Mouse (Mus musculus) forebrain, embryonic 13.5 days (tissue): Measurements from ENCODE around the gene Usp49. TPM values are rescaled to one million over a fixed set of nuclear protein-coding genes. Genes with fewer than 3 reads are reported as not detected.

Experiments
- ATAC-seq: fragments of 200-750 bp; cut with Nextera tagmentation; 2 replicates; pipeline ENCODE4 v1.8.0; 2017
- H3K27ac ChIP-seq: fragments of 300-500 bp; sonication (generic); 2 replicates; pipeline ENCODE4 v1.5.1; 2015; ENCODE audit warnings: inconsistent platforms, mild to moderate bottlenecking, moderate library complexity
- H3K27me3 ChIP-seq: fragments of 300-500 bp; sonication (generic); 2 replicates; pipeline ENCODE4 v1.6.1; 2015; ENCODE audit warnings: mild to moderate bottlenecking, inconsistent platforms
- H3K36me3 ChIP-seq: fragments of 300-500 bp; sonication (generic); 2 replicates; pipeline ENCODE4 v1.6.1; 2015; ENCODE audit warnings: mild to moderate bottlenecking, inconsistent platforms; ENCODE audit not compliant: poor library complexity, severe bottlenecking
- H3K4me1 ChIP-seq: fragments of 300-500 bp; sonication (generic); 2 replicates; pipeline ENCODE4 v1.6.1; 2015; ENCODE audit warnings: inconsistent platforms
- H3K4me2 ChIP-seq: fragments of 300-500 bp; sonication (generic); 2 replicates; pipeline ENCODE4 v1.6.1; 2015; ENCODE audit warnings: inconsistent platforms, mild to moderate bottlenecking, moderate library complexity
- H3K4me3 ChIP-seq: fragments of 300-500 bp; sonication (generic); 2 replicates; pipeline ENCODE4 v1.5.1; 2015; ENCODE audit warnings: mild to moderate bottlenecking, inconsistent platforms
- H3K9ac ChIP-seq: fragments of 300-500 bp; sonication (generic); 2 replicates; pipeline ENCODE4 v1.6.1; 2015; ENCODE audit warnings: mild to moderate bottlenecking, inconsistent platforms
- H3K9me3 ChIP-seq: fragments of 300-500 bp; sonication (generic); replicated peaks from 2 replicates; pipeline ENCODE4 v1.6.1; 2016; ENCODE audit warnings: inconsistent platforms
- WGBS: fragments of 180-500 bp; shearing (Covaris S2); methylation state at CpG from one replicate; pipeline ENCODE4 v1.1.7; 2015; 5-methylcytosine and 5-hydroxymethylcytosine counted together
- polyA plus RNA-seq: library from polyadenylated mRNA; unstranded; fragments of >200 nt; fragmentation: Nextera tagmentation; extraction: Ambion mirVana; gene quantifications from 2 replicates; pipeline ENCODE4 v1.2.1, GENCODE M21; 2015

Gene Usp49
- polyA plus RNA-seq, 1 experiment from 2014 or later, result 11.2 TPM

DNA sequence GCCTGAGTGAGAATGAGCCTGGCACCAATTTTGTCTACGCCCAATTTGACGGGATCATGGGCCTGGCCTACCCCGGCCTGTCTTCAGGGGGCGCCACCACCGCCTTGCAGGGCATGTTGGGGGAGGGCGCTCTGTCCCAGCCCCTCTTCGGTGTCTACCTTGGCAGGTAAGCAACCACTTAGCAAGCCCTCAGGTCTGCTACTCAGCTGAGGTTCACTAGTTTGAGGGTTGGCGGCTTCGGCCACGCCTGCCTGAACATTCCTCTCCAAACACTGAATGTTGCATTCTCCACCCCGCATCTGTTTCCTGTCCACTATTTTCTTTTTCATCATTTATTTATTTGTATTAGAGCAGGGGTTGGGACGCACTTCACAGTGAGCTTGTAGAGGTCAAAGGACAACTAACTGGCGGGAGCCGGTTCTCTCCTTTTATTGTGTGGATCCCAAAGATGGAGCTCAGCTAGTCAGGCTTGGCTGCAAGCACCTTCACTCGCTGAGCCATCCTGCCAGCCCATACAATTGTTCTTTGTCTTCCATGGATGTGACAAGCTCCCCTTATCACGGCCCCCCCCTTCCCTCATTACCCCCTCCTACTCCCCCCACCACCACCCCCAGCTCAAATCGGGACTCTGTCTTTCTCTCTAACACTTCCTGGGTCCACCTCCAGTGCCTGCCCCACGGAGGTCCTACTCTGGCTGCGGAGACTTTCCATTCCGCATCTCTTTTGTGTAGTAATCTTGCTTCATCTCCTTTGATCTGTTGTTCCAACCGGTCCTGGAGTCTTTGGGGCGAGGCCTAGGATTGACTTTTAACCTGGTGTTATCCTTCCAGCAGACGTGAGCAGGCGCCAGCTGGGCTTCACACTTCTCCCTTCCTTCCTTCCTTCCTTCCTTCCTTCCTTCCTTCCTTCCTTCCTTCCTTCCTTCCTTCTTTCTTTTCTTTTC is 100.4 kb downstream of the Usp49 start:
- Histone ChIP-seq H3K9me3 (no peaks in the 10 kb centered on the region), H3K27ac (no peak overlapping the region), H3K36me3 (no peaks in the 10 kb centered on the region), H3K4me3 (no peak overlapping the region), H3K4me1 (no peaks in the 10 kb centered on the region), H3K4me2 (no peak overlapping the region), H3K9ac (no peak overlapping the region), H3K27me3 (no peaks in the 10 kb centered on the region; the same call in 1 of the 2 replicates)
- 50% methylated on average over 24 of the region's 24 CpGs for WGBS
- no peak for ATAC-seq

DNA sequence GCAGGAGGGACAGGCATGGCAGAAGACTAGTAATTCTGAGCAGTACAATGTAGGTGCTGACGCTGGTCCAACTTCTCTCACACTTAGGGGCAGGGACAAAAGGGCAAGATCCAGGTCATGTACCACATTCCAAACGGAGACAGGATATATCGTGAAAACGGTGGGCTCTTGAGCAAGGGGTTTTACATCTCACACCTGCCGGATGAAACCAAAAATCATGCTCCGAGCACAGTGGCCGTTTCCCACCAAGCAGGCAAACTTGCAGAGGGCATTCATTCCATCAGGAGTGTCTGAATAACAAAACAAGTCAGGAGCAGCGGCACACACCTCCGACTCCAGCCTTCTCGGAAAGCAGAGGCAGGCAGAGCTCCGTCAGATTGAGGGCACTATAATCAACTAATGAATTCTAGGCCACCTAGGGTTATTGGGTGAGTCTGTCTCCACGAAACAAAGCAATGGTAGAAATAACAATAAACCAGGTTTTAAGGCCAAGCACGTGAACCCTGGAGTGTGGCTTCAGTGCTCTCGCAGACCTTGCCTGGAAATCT is 105.1 kb downstream of the Usp49 start:
- H3K36me3 ChIP-seq, result no peaks in the 10 kb centered on the region
- H3K27me3 ChIP-seq, result peaks cover 34% of the 10 kb centered on the region
- 77% methylated on average over 14 of the region's 14 CpGs for WGBS
- no peak overlapping the region for H3K4me2 ChIP-seq
- no peaks in the 10 kb centered on the region for H3K9me3 ChIP-seq
- no peak overlapping the region for H3K9ac ChIP-seq
- no peak for ATAC-seq
- peaks cover 27% of the 10 kb centered on the region for H3K4me1 ChIP-seq
- H3K27ac ChIP-seq, result no peak overlapping the region
- no peak overlapping the region for H3K4me3 ChIP-seq

Other genes with a start within 250 kb of the Usp49 start
- gene Guca1b, start 245.3 kb upstream of the Usp49 start, polyA plus RNA-seq, result 0.20 and 0.36 TPM in 2 replicates
- 0.26 and 0.28 TPM in 2 replicates for gene Guca1a, start 230.1 kb upstream of the Usp49 start, polyA plus RNA-seq
- gene AI661453, start 194.1 kb upstream of the Usp49 start, polyA plus RNA-seq, result 0.13 and 0.16 TPM in 2 replicates
- gene 1700001C19Rik, start 193.3 kb upstream of the Usp49 start, polyA plus RNA-seq, result 0.28 and 0.42 TPM in 2 replicates
- gene Taf8, start 128.4 kb upstream of the Usp49 start, polyA plus RNA-seq, result 26.5 and 31.0 TPM in 2 replicates
- 67.6 and 75.8 TPM in 2 replicates for gene Ccnd3, start 125.6 kb upstream of the Usp49 start, polyA plus RNA-seq
- 29.7 and 33.2 TPM in 2 replicates for gene Bysl, start 19.2 kb upstream of the Usp49 start, polyA plus RNA-seq
- gene Med20, start 19.1 kb upstream of the Usp49 start, polyA plus RNA-seq, result 42.6 and 45.2 TPM in 2 replicates
- 1.7 and 3.0 TPM in 2 replicates for gene Gm20517, start 19.1 kb upstream of the Usp49 start, polyA plus RNA-seq
- 295 and 350 TPM in 2 replicates for gene Tomm6, start 57.7 kb downstream of the Usp49 start, polyA plus RNA-seq
- gene Frs3, start 58.3 kb downstream of the Usp49 start, polyA plus RNA-seq, result 11.6 and 11.8 TPM in 2 replicates
- gene Gm21981, start 63.8 kb downstream of the Usp49 start, polyA plus RNA-seq, result 0.21 and 0.54 TPM in 2 replicates
- not detected in 2 replicates for gene Prickle4, start 64.0 kb downstream of the Usp49 start, polyA plus RNA-seq
- not detected in 2 replicates for gene Pgc, start 96.2 kb downstream of the Usp49 start, polyA plus RNA-seq
- 1.5 and 1.7 TPM in 2 replicates for gene Tfeb, start 106.3 kb downstream of the Usp49 start, polyA plus RNA-seq
- 2.6 and 3.1 TPM in 2 replicates for gene Mdfi, start 204.0 kb downstream of the Usp49 start, polyA plus RNA-seq